Mouse (Mus musculus) forebrain, embryonic 16.5 days (tissue): ENCODE data around the gene Pdcd5. TPM values are rescaled to one million over a fixed set of nuclear protein-coding genes. Genes with fewer than 3 reads are reported as not detected.
A peak's percentile ranks its signal among the peaks of the same experiment; 100 is the strongest.

Experiments
- ATAC-seq: fragments of 200-750 bp; cut with Nextera tagmentation; 2 replicates; pipeline ENCODE4 v1.8.0; 2017; ENCODE audit warnings: mild to moderate bottlenecking, moderate library complexity
- H3K27ac ChIP-seq: fragments of 300-500 bp; sonication (generic); 2 replicates; pipeline ENCODE4 v1.5.1; 2014; ENCODE audit warnings: low read length, control low read depth
- H3K27me3 ChIP-seq: fragments of 300-500 bp; sonication (generic); replicated peaks from 2 replicates; pipeline ENCODE4 v1.6.1; 2014; ENCODE audit warnings: low read length; ENCODE audit not compliant: control insufficient read depth, insufficient read depth
- H3K36me3 ChIP-seq: fragments of 300-500 bp; sonication (generic); 2 replicates; pipeline ENCODE4 v1.6.1; 2014; ENCODE audit not compliant: control insufficient read depth, insufficient read depth
- H3K4me1 ChIP-seq: fragments of 300-500 bp; sonication (generic); replicated peaks from 2 replicates; pipeline ENCODE4 v1.6.1; 2014; ENCODE audit warnings: low read length; ENCODE audit not compliant: control insufficient read depth, insufficient read depth
- H3K4me2 ChIP-seq: fragments of 300-500 bp; sonication (generic); 2 replicates; pipeline ENCODE4 v1.6.1; 2014; ENCODE audit warnings: mild to moderate bottlenecking, low read length, control low read depth
- H3K4me3 ChIP-seq: fragments of 300-500 bp; sonication (generic); replicated peaks from 2 replicates; pipeline ENCODE4 v1.5.1; 2014; ENCODE audit warnings: mild to moderate bottlenecking, low read length, control low read depth
- H3K9ac ChIP-seq: fragments of 300-500 bp; sonication (generic); replicated peaks from 2 replicates; pipeline ENCODE4 v1.6.1; 2014; ENCODE audit warnings: low read depth, low read length, control low read depth
- H3K9me3 ChIP-seq: fragments of 300-500 bp; sonication (generic); 2 replicates; pipeline ENCODE4 v1.6.1; 2016; ENCODE audit warnings: low read length; ENCODE audit not compliant: control insufficient read depth
- WGBS: fragments of 180-500 bp; shearing (Covaris S2); extraction: QIAGEN DNeasy Blood & Tissue Kit; methylation state at CpG from one replicate; pipeline ENCODE4 v1.1.7; 2014; 5-methylcytosine and 5-hydroxymethylcytosine counted together
- polyA plus RNA-seq: library from polyadenylated mRNA; unstranded; fragments of >200 nt; fragmentation: Nextera tagmentation; extraction: Ambion mirVana; gene quantifications from 2 replicates; pipeline ENCODE4 v1.2.1, GENCODE M21; 2015

The Pdcd5 gene
- polyA plus RNA-seq, 1 experiment from 2014 or later = 235 TPM

- no peaks in the 10 kb centered on the region; the same call in 1 of the 2 replicates for H3K9me3 ChIP-seq
- H3K4me2 ChIP-seq = no peak overlapping the region
- no peak overlapping the region for H3K27ac ChIP-seq
- no peaks in the 10 kb centered on the region for H3K27me3 ChIP-seq
- peaks cover 13% of the 10 kb centered on the region for H3K4me1 ChIP-seq
- no peak overlapping the region for H3K4me3 ChIP-seq
- H3K9ac ChIP-seq = no peak overlapping the region
- H3K36me3 ChIP-seq = no peaks in the 10 kb centered on the region
- 85% methylated on average over 3 of the region's 3 CpGs for WGBS
- ATAC-seq = no peak
Observed at GRCm38 (mm10) chr7:35681559-35681958, 34.2 kb upstream of the Pdcd5 start.

- ATAC-seq = no peak
- peaks cover 7% of the 10 kb centered on the region for H3K4me1 ChIP-seq
- H3K9ac ChIP-seq = no peak overlapping the region
Observed at GRCm38 (mm10) chr7:35678976-35679375, 31.7 kb upstream of the Pdcd5 start.

GRCm38 (mm10) chr7:35668066-35669041, 21.0 kb upstream of the Pdcd5 start:
- no peaks in the 10 kb centered on the region for H3K9me3 ChIP-seq
- no peaks in the 10 kb centered on the region for H3K36me3 ChIP-seq
- no peak overlapping the region for H3K4me2 ChIP-seq
- H3K4me3 ChIP-seq = no peak overlapping the region
- ATAC-seq = peak; percentile 80
- WGBS = 14% methylated on average over 18 of the region's 18 CpGs
- H3K27me3 ChIP-seq = no peaks in the 10 kb centered on the region
- H3K27ac ChIP-seq = peak overlapping the region; percentile 58
- peaks cover 19% of the 10 kb centered on the region for H3K4me1 ChIP-seq
- no peak overlapping the region for H3K9ac ChIP-seq

More at GRCm38 (mm10) chr7:35678976-35679375, 31.7 kb upstream of the Pdcd5 start:
- no peaks in the 10 kb centered on the region for H3K27me3 ChIP-seq
- H3K4me3 ChIP-seq = no peak overlapping the region
- no peak overlapping the region for H3K27ac ChIP-seq
- WGBS = 85% methylated on average over 4 of the region's 4 CpGs
- no peak overlapping the region for H3K4me2 ChIP-seq
- no peaks in the 10 kb centered on the region; the same call in 1 of the 2 replicates for H3K9me3 ChIP-seq
- H3K36me3 ChIP-seq = no peaks in the 10 kb centered on the region

- no peak overlapping the region for H3K4me2 ChIP-seq
- no peaks in the 10 kb centered on the region for H3K9me3 ChIP-seq
- no peak overlapping the region for H3K27ac ChIP-seq
- no peaks in the 10 kb centered on the region for H3K27me3 ChIP-seq
- ATAC-seq = no peak
- 27% methylated on average over 16 of the region's 16 CpGs for WGBS
- no peaks in the 10 kb centered on the region for H3K36me3 ChIP-seq
- H3K9ac ChIP-seq = no peak overlapping the region
- H3K4me3 ChIP-seq = no peak overlapping the region
- H3K4me1 ChIP-seq = peaks cover 19% of the 10 kb centered on the region
Observed at GRCm38 (mm10) chr7:35663790-35664376, 16.6 kb upstream of the Pdcd5 start.

- Histone ChIP-seq H3K27ac (no peak overlapping the region), H3K4me2 (no peak overlapping the region), H3K4me3 (no peak overlapping the region), H3K9me3 (no peaks in the 10 kb centered on the region), H3K36me3 (no peaks in the 10 kb centered on the region), H3K4me1 (peaks cover 8% of the 10 kb centered on the region), H3K9ac (no peak overlapping the region), H3K27me3 (no peaks in the 10 kb centered on the region)
- 61% methylated on average over 3 of the region's 3 CpGs for WGBS
- no peak for ATAC-seq
Observed at GRCm38 (mm10) chr7:35659173-35659572, 11.9 kb upstream of the Pdcd5 start.

GRCm38 (mm10) chr7:35657829-35658228, 10.5 kb upstream of the Pdcd5 start:
- H3K4me2 ChIP-seq = no peak overlapping the region
- no peak overlapping the region for H3K9ac ChIP-seq
- 37% methylated on average over 6 of the region's 6 CpGs for WGBS
- no peaks in the 10 kb centered on the region for H3K4me1 ChIP-seq
- ATAC-seq = no peak
- no peaks in the 10 kb centered on the region for H3K27me3 ChIP-seq
- no peaks in the 10 kb centered on the region for H3K36me3 ChIP-seq
- no peak overlapping the region for H3K27ac ChIP-seq
- no peaks in the 10 kb centered on the region for H3K9me3 ChIP-seq
- H3K4me3 ChIP-seq = no peak overlapping the region

- Histone ChIP-seq H3K27me3 (no peaks in the 10 kb centered on the region), H3K27ac (no peak overlapping the region), H3K4me3 (no peak overlapping the region), H3K4me2 (no peak overlapping the region), H3K9me3 (no peaks in the 10 kb centered on the region), H3K4me1 (peaks cover 6% of the 10 kb centered on the region), H3K36me3 (no peaks in the 10 kb centered on the region), H3K9ac (no peak overlapping the region)
- no peak for ATAC-seq
- 83% methylated on average over 10 of the region's 10 CpGs for WGBS
Observed at GRCm38 (mm10) chr7:35651583-35652270, 4.4 kb upstream of the Pdcd5 start.

- 60% methylated on average over 11 of the region's 11 CpGs for WGBS
- H3K4me1 ChIP-seq = peaks cover 14% of the 10 kb centered on the region
- H3K27ac ChIP-seq = no peak overlapping the region
- H3K9ac ChIP-seq = no peak overlapping the region
- no peaks in the 10 kb centered on the region for H3K27me3 ChIP-seq
- no peak overlapping the region for H3K4me3 ChIP-seq
- H3K36me3 ChIP-seq = no peaks in the 10 kb centered on the region
- ATAC-seq = no peak
- H3K4me2 ChIP-seq = no peak overlapping the region
- no peaks in the 10 kb centered on the region for H3K9me3 ChIP-seq
Observed at GRCm38 (mm10) chr7:35650716-35651410, 3.5 kb upstream of the Pdcd5 start.
